Mouse (Mus musculus) limb, embryonic 13.5 days (tissue): ENCODE data around the gene 4921504E06Rik. TPM values are rescaled to one million over a fixed set of nuclear protein-coding genes. Genes with fewer than 3 reads are reported as not detected.
A peak's percentile ranks its signal among the peaks of the same experiment; 100 is the strongest.

ENCODE experiments used
- ATAC-seq: fragments of 200-750 bp; cut with Nextera tagmentation; 2 replicates; pipeline ENCODE4 v1.8.0; 2017; ENCODE audit warnings: low read depth, moderate number of reproducible peaks, moderate TSS enrichment; ENCODE audit not compliant: low FRiP score
- H3K27ac ChIP-seq: fragments of 300-500 bp; sonication (generic); 2 replicates; pipeline ENCODE4 v1.5.1; 2015; ENCODE audit warnings: inconsistent platforms, mild to moderate bottlenecking, moderate library complexity
- H3K27me3 ChIP-seq: fragments of 300-500 bp; sonication (generic); 2 replicates; pipeline ENCODE4 v1.6.1; 2015; ENCODE audit warnings: mild to moderate bottlenecking, inconsistent platforms
- H3K36me3 ChIP-seq: fragments of 300-500 bp; sonication (generic); 2 replicates; pipeline ENCODE4 v1.6.1; 2015; ENCODE audit warnings: inconsistent platforms, mild to moderate bottlenecking, moderate library complexity
- H3K4me1 ChIP-seq: fragments of 300-500 bp; sonication (generic); 2 replicates; pipeline ENCODE4 v1.6.1; 2015; ENCODE audit warnings: inconsistent platforms
- H3K4me2 ChIP-seq: fragments of 300-500 bp; sonication (generic); replicated peaks from 2 replicates; pipeline ENCODE4 v1.6.1; 2015; ENCODE audit warnings: inconsistent platforms, mild to moderate bottlenecking, moderate library complexity
- H3K4me3 ChIP-seq: fragments of 300-500 bp; sonication (generic); 2 replicates; pipeline ENCODE4 v1.5.1; 2015; ENCODE audit warnings: moderate library complexity, mild to moderate bottlenecking, inconsistent platforms
- H3K9ac ChIP-seq: fragments of 300-500 bp; sonication (generic); 2 replicates; pipeline ENCODE4 v1.6.1; 2015; ENCODE audit warnings: mild to moderate bottlenecking, inconsistent platforms
- H3K9me3 ChIP-seq: fragments of 300-500 bp; sonication (generic); 2 replicates; pipeline ENCODE4 v1.6.1; 2016; ENCODE audit warnings: inconsistent platforms
- WGBS: fragments of 180-500 bp; shearing (Covaris S2); methylation state at CpG from one replicate; pipeline ENCODE4 v1.1.7; 2015; 5-methylcytosine and 5-hydroxymethylcytosine counted together
- polyA plus RNA-seq: library from polyadenylated mRNA; unstranded; fragments of >200 nt; fragmentation: Nextera tagmentation; extraction: Ambion mirVana; gene quantifications from 2 replicates; pipeline ENCODE4 v1.2.1, GENCODE M21; 2015

4921504E06Rik gene
- polyA plus RNA-seq, 1 experiment from 2014 or later = not detected

DNA sequence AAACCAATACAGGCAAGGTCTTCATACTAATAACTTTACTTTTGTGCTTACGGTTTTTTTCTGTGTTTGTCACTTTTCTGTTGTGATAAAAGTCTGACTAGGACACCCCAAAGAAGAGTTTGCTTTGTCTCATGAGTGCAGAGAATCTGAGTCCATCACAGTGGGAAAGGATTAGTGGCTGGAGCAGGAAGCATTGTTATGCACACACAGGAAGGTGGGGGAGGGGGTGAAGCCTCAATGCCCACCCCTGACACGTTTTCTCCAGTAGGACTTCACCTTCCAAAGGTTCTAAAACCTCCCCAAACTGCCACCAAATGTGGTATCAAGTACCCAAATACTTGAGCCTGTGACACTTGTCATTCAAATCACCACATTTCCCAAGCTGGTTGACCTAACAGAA is 91.8 kb downstream of the 4921504E06Rik start:
- WGBS = 38% methylated on average over 2 of the region's 2 CpGs

GRCm38 (mm10) chr2:19458785-19459184 is 94.9 kb downstream of the 4921504E06Rik start:
- no peak for ATAC-seq
- 50% methylated on average over 2 of the region's 2 CpGs for WGBS
- peaks cover 23% of the 10 kb centered on the region for H3K4me1 ChIP-seq
- H3K27ac ChIP-seq = no peak overlapping the region
- no peak overlapping the region for H3K4me3 ChIP-seq
- H3K9me3 ChIP-seq = no peaks in the 10 kb centered on the region
- peaks cover 56% of the 10 kb centered on the region for H3K27me3 ChIP-seq
- no peak overlapping the region for H3K4me2 ChIP-seq
- no peak overlapping the region for H3K9ac ChIP-seq
- no peaks in the 10 kb centered on the region for H3K36me3 ChIP-seq

More for the DNA sequence above, 91.8 kb downstream of the 4921504E06Rik start:
- Histone ChIP-seq H3K27ac (no peak overlapping the region), H3K4me3 (no peak overlapping the region), H3K4me1 (no peaks in the 10 kb centered on the region), H3K9me3 (no peaks in the 10 kb centered on the region), H3K27me3 (peaks cover 26% of the 10 kb centered on the region), H3K4me2 (no peak overlapping the region), H3K9ac (no peak overlapping the region), H3K36me3 (no peaks in the 10 kb centered on the region)
- ATAC-seq = no peak

GRCm38 (mm10) chr2:19455857-19456482 is 97.7 kb downstream of the 4921504E06Rik start:
- H3K9me3 ChIP-seq = no peaks in the 10 kb centered on the region
- 4% methylated on average over 10 of the region's 10 CpGs for WGBS
- H3K27me3 ChIP-seq = peaks cover 78% of the 10 kb centered on the region

GRCm38 (mm10) chr2:19455228-19455627 is 98.5 kb downstream of the 4921504E06Rik start:
- WGBS = 2% methylated on average over 5 of the region's 5 CpGs
- Histone ChIP-seq H3K36me3 (no peaks in the 10 kb centered on the region), H3K27me3 (peaks cover 86% of the 10 kb centered on the region), H3K4me1 (peaks cover 29% of the 10 kb centered on the region), H3K9ac (no peak overlapping the region), H3K9me3 (no peaks in the 10 kb centered on the region), H3K4me2 (peak overlapping the region; percentile 17), H3K27ac (no peak overlapping the region), H3K4me3 (no peak overlapping the region)
- ATAC-seq = peak; percentile 55; the same call in 1 of the 2 replicates

More at GRCm38 (mm10) chr2:19455857-19456482, 97.7 kb downstream of the 4921504E06Rik start:
- Histone ChIP-seq H3K27ac (no peak overlapping the region), H3K4me2 (no peak overlapping the region), H3K9ac (no peak overlapping the region), H3K36me3 (no peaks in the 10 kb centered on the region), H3K4me3 (no peak overlapping the region), H3K4me1 (peaks cover 29% of the 10 kb centered on the region)
- ATAC-seq = peak; percentile 61; the same call in 1 of the 2 replicates

GRCm38 (mm10) chr2:19452531-19453055 is 101.1 kb downstream of the 4921504E06Rik start:
- H3K4me1 ChIP-seq = peaks cover 37% of the 10 kb centered on the region
- H3K27me3 ChIP-seq = peaks cover 99% of the 10 kb centered on the region
- WGBS = 2% methylated on average over 19 of the region's 19 CpGs
- H3K4me3 ChIP-seq = peak overlapping the region; percentile 21
- no peaks in the 10 kb centered on the region for H3K9me3 ChIP-seq
- no peak for ATAC-seq
- no peaks in the 10 kb centered on the region for H3K36me3 ChIP-seq
- H3K4me2 ChIP-seq = peak overlapping the region; percentile 42
- no peak overlapping the region for H3K9ac ChIP-seq
- H3K27ac ChIP-seq = no peak overlapping the region

GRCm38 (mm10) chr2:19449308-19449707 is 104.4 kb downstream of the 4921504E06Rik start:
- Histone ChIP-seq H3K4me2 (no peak overlapping the region), H3K36me3 (no peaks in the 10 kb centered on the region), H3K4me3 (no peak overlapping the region), H3K4me1 (peaks cover 29% of the 10 kb centered on the region), H3K27ac (no peak overlapping the region), H3K27me3 (peaks cover 98% of the 10 kb centered on the region), H3K9me3 (no peaks in the 10 kb centered on the region), H3K9ac (no peak overlapping the region)
- no peak for ATAC-seq
- 20% methylated on average over 4 of the region's 4 CpGs for WGBS

GRCm38 (mm10) chr2:19448042-19448700 is 105.5 kb downstream of the 4921504E06Rik start:
- Histone ChIP-seq H3K4me1 (peaks cover 29% of the 10 kb centered on the region), H3K4me3 (peak overlapping the region; percentile 20), H3K36me3 (no peaks in the 10 kb centered on the region), H3K4me2 (peak overlapping the region; percentile 47), H3K27me3 (peaks cover 98% of the 10 kb centered on the region), H3K9me3 (no peaks in the 10 kb centered on the region), H3K27ac (no peak overlapping the region), H3K9ac (no peak overlapping the region)
- WGBS = under 1% methylated on average over 29 of the region's 31 CpGs
- ATAC-seq = no peak

DNA sequence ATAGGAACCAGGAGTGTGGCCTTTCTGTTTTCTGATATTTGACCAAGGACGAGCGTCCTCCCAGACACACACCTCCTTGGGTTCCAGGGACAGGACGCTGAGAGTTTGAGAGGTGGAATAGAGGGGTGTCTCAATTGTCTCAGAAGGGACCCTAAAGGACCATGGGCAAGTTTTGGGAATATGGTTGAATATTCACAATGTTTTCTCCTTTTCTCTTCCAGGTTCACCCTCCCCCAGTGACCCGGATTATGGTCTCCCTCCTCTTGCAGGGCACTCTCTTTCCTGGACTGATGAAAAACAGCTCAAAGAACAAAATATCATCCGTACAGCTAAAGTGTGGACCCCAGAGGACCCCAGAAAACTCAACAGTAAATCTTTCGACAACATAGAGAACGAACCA is 107.0 kb downstream of the 4921504E06Rik start:
- Histone ChIP-seq H3K27ac (no peak overlapping the region), H3K4me2 (no peak overlapping the region), H3K9ac (no peak overlapping the region), H3K4me1 (peaks cover 23% of the 10 kb centered on the region), H3K9me3 (no peaks in the 10 kb centered on the region), H3K27me3 (peaks cover 98% of the 10 kb centered on the region), H3K36me3 (no peaks in the 10 kb centered on the region), H3K4me3 (0 out of 2 replicates have a peak overlapping the region, but pooled peaks have one; percentile 38)
- WGBS = under 1% methylated on average over 7 of the region's 7 CpGs
- no peak for ATAC-seq

DNA sequence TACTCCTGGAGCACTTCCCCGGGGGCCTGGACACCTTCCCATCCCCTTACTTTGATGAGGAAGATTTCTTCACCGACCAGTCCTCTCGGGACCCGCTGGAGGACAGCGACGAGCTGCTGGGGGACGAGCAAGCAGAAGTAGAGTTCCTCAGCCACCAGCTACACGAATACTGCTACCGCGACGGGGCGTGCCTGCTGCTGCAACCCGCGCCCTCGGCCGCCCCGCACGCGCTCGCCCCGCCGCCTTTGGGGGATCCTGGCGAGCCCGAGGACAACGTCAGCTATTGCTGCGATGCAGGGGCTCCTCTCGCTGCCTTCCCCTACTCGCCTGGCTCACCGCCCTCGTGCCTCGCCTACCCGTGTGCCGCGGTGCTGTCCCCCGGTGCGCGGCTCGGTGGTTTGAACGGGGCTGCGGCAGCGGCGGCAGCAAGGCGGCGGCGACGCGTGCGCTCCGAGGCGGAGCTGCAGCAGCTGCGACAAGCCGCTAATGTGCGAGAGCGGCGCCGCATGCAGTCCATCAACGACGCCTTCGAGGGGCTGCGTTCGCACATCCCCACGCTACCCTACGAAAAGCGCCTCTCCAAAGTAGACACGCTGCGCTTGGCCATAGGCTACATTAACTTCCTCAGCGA is 107.7 kb downstream of the 4921504E06Rik start:
- Histone ChIP-seq H3K4me2 (peak overlapping the region; percentile 65), H3K9ac (no peak overlapping the region), H3K4me3 (peak overlapping the region; percentile 38), H3K4me1 (peaks cover 23% of the 10 kb centered on the region), H3K36me3 (no peaks in the 10 kb centered on the region), H3K9me3 (no peaks in the 10 kb centered on the region), H3K27ac (no peak overlapping the region), H3K27me3 (peaks cover 98% of the 10 kb centered on the region)
- peak; percentile 15; the same call in 1 of the 2 replicates for ATAC-seq
- whole genome bisulfite sequencing = under 1% methylated on average over 67 of the region's 67 CpGs

DNA sequence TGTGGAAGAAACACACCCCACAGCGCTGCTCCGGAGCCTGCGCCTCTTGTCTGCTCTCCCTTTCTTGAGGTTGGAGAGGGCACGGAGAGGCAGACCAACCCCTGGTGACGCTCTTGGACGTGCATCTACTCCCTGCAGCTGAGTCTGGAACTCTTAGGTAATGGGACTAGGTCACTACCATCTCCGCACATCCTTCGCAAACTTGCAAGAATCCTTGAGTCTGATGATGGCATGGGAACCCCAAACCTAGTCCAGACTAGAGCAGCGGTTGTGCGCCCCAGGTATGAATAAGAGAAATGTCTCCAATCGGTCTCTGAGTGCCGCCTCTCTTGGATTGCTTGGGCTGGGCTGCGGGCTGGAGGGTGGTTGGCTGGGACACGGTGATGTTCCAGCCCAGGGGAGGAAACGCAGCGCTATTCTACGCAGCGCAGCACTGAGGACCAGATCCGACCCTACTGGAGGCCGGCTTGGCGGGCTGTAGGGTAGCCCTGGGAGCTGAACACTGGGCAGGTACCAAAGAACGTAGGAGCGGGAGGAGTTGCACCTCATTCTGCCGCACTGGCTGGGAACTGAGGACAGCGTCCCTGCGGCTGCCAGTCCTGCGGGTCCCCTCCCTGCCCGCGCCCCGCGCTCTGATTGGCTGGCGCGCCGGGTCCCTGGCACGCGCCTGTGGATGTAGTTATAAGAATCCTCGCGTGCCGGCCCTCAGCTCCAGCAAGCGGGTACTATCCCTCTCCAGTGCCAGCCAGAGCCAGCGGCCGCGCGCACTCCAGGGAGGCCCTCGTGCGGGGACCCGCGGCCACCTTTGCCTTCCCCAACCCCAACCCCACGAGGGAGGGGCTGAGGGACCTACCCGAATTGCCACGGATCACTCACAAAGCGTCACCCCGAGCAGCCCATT is 108.5 kb downstream of the 4921504E06Rik start, which contains the start of gene Ptf1a:
Gene Ptf1a (plus strand): TSS at position 733 of the 901 bp plus-strand sequence.
- Histone ChIP-seq H3K9me3 (no peaks in the 10 kb centered on the region), H3K9ac (no peak within 1 kb of the TSS), H3K4me2 (peak within 1 kb of the TSS; percentile 65), H3K36me3 (no peaks in the 10 kb centered on the region), H3K4me1 (peaks cover 23% of the 10 kb centered on the region), H3K4me3 (peak within 1 kb of the TSS; percentile 38), H3K27ac (no peak within 1 kb of the TSS), H3K27me3 (peaks cover 98% of the 10 kb centered on the region)
- peak; percentile 44 for ATAC-seq
- WGBS = under 1% methylated on average over 53 of the region's 53 CpGs

DNA sequence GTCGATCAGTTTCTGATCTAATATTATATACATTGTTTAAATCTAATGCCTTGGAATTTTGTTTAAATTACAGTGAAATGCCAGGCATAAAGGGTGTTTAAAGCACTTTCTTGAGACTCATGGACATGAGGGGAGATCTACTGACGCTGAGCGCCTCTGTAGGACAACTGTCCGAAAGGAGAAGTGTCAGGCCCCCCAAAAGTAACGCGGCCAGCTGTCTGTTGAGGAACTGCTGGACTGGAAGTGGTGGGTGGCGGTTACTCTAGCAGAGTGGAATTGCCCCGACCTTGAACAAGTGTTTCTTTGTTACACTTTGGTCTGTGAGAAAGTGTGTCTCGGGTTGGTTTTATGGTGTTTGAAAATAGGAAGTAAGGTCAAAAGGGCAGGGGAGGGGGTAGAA is 109.4 kb downstream of the 4921504E06Rik start:
- Histone ChIP-seq H3K9ac (no peak overlapping the region), H3K9me3 (no peaks in the 10 kb centered on the region), H3K27me3 (peaks cover 94% of the 10 kb centered on the region), H3K4me3 (no peak overlapping the region), H3K4me1 (peaks cover 23% of the 10 kb centered on the region), H3K27ac (no peak overlapping the region), H3K4me2 (no peak overlapping the region), H3K36me3 (no peaks in the 10 kb centered on the region)
- 3% methylated on average over 9 of the region's 9 CpGs for WGBS
- no peak for ATAC-seq
